Mouse (Mus musculus) kidney, postnatal 0 days (tissue): Measurements from ENCODE around the gene Rtp3. TPM values are rescaled to one million over a fixed set of nuclear protein-coding genes. Genes with fewer than 3 reads are reported as not detected.
A peak's percentile ranks its signal among the peaks of the same experiment; 100 is the strongest.

Experiments
- ATAC-seq: fragments of 200-750 bp; cut with Nextera tagmentation; replicated peaks from 2 replicates; pipeline ENCODE4 v1.8.0; 2017; ENCODE audit warnings: low read depth, moderate number of reproducible peaks, moderate TSS enrichment, moderate library complexity; ENCODE audit not compliant: low FRiP score
- DNase-seq: peaks from one replicate; pipeline ENCODE4 v3.0.0-alpha.2; 2016; ENCODE audit warnings: low spot score
- H3K27ac ChIP-seq: fragments of 300-500 bp; sonication (generic); 2 replicates; pipeline ENCODE4 v1.5.1; 2014; ENCODE audit warnings: mild to moderate bottlenecking
- H3K27me3 ChIP-seq: fragments of 300-500 bp; sonication (generic); 2 replicates; pipeline ENCODE4 v1.6.1; 2014; ENCODE audit warnings: low read length, mixed read lengths; ENCODE audit not compliant: insufficient read depth
- H3K36me3 ChIP-seq: fragments of 300-500 bp; sonication (generic); 2 replicates; pipeline ENCODE4 v1.6.1; 2014; ENCODE audit warnings: low read length, mixed read lengths; ENCODE audit not compliant: insufficient read depth
- H3K4me1 ChIP-seq: fragments of 300-500 bp; sonication (generic); replicated peaks from 2 replicates; pipeline ENCODE4 v1.6.1; 2014; ENCODE audit warnings: antibody characterized with exemption, low read length, mixed read lengths; ENCODE audit not compliant: insufficient read depth
- H3K4me2 ChIP-seq: fragments of 300-500 bp; sonication (generic); 2 replicates; pipeline ENCODE4 v1.6.1; 2014; ENCODE audit warnings: mild to moderate bottlenecking, low read length, moderate library complexity, mixed read lengths
- H3K4me3 ChIP-seq: fragments of 300-500 bp; sonication (generic); replicated peaks from 2 replicates; pipeline ENCODE4 v1.5.1; 2014; ENCODE audit warnings: low read depth, low read length
- H3K9ac ChIP-seq: fragments of 300-500 bp; sonication (generic); 2 replicates; pipeline ENCODE4 v1.6.1; 2014; ENCODE audit warnings: low read depth, low read length
- H3K9me3 ChIP-seq: fragments of 300-500 bp; sonication (generic); replicated peaks from 2 replicates; pipeline ENCODE4 v1.6.1; 2016; ENCODE audit warnings: low read length, inconsistent platforms, mixed read lengths
- CTCF ChIP-seq: IDR thresholded peaks from 2 replicates; pipeline ENCODE4 v1.5.1; 2016; ENCODE audit warnings: antibody characterized with exemption, low read depth, mild to moderate bottlenecking, moderate library complexity
- WGBS: fragments of 180-500 bp; shearing (Covaris S2); extraction: QIAGEN DNeasy Blood & Tissue Kit; methylation state at CpG from one replicate; pipeline ENCODE4 v1.1.7; 2014; 5-methylcytosine and 5-hydroxymethylcytosine counted together
- polyA plus RNA-seq: library from polyadenylated mRNA; unstranded; fragments of >200 nt; fragmentation: Nextera tagmentation; extraction: Ambion mirVana; gene quantifications from 2 replicates; pipeline ENCODE4 v1.2.1, GENCODE M21; 2015

The Rtp3 gene
- polyA plus RNA-seq, 1 experiment from 2014 or later, result 0.89 TPM

GRCm38 (mm10) chr9:110997245-110997644 is 6.9 kb upstream of the Rtp3 start:
- Histone ChIP-seq H3K27me3 (no peaks in the 10 kb centered on the region), H3K9ac (no peak overlapping the region), H3K4me2 (no peak overlapping the region), H3K4me3 (no peak overlapping the region), H3K36me3 (no peaks in the 10 kb centered on the region), H3K4me1 (no peaks in the 10 kb centered on the region), H3K27ac (no peak overlapping the region), H3K9me3 (no peaks in the 10 kb centered on the region)
- 4% methylated on average over 5 of the region's 5 CpGs for WGBS
- peak; percentile 68 for ATAC-seq
- DNase-seq, result peak; percentile 97
- peak; percentile 100 for TF ChIP-seq CTCF

- Histone ChIP-seq H3K36me3 (no peaks in the 10 kb centered on the region), H3K4me1 (no peaks in the 10 kb centered on the region), H3K9ac (no peak overlapping the region), H3K27me3 (no peaks in the 10 kb centered on the region), H3K9me3 (no peaks in the 10 kb centered on the region), H3K4me3 (peak overlapping the region; percentile 26), H3K4me2 (peak overlapping the region; percentile 49), H3K27ac (no peak overlapping the region; the same call in 1 of the 2 replicates)
- peak; percentile 95 for DNase-seq
- peak; percentile 76 for ATAC-seq
- TF ChIP-seq CTCF, result peak; percentile 55
- WGBS, result 9% methylated on average over 13 of the region's 13 CpGs
Measured at GRCm38 (mm10) chr9:110994716-110995172, 4.4 kb upstream of the Rtp3 start.

- Histone ChIP-seq H3K27ac (no peak overlapping the region), H3K4me2 (no peak overlapping the region), H3K27me3 (no peaks in the 10 kb centered on the region), H3K9me3 (no peaks in the 10 kb centered on the region), H3K9ac (no peak overlapping the region), H3K36me3 (no peaks in the 10 kb centered on the region), H3K4me3 (no peak overlapping the region), H3K4me1 (no peaks in the 10 kb centered on the region)
- peak; percentile 37 for DNase-seq
- no peak for ATAC-seq
- TF ChIP-seq CTCF, result no peak
- WGBS, result 28% methylated on average over 3 of the region's 3 CpGs
Measured at GRCm38 (mm10) chr9:110993281-110993709, 2.9 kb upstream of the Rtp3 start.

- ATAC-seq, result no peak
- Histone ChIP-seq H3K9ac (no peak overlapping the region), H3K27me3 (no peaks in the 10 kb centered on the region), H3K4me2 (no peak overlapping the region), H3K27ac (no peak overlapping the region), H3K36me3 (no peaks in the 10 kb centered on the region), H3K9me3 (no peaks in the 10 kb centered on the region), H3K4me3 (no peak overlapping the region), H3K4me1 (no peaks in the 10 kb centered on the region)
- WGBS, result 92% methylated on average over 2 of the region's 2 CpGs
- TF ChIP-seq CTCF, result no peak
- no peak for DNase-seq
Measured at GRCm38 (mm10) chr9:110989543-110989942, 840 bp downstream of the Rtp3 start.

GRCm38 (mm10) chr9:110989141-110989540 is 1.2 kb downstream of the Rtp3 start:
- 56% methylated on average over 4 of the region's 4 CpGs for WGBS
- ATAC-seq, result no peak
- H3K27ac ChIP-seq, result no peak overlapping the region
- no peak overlapping the region for H3K9ac ChIP-seq
- no peak for TF ChIP-seq CTCF
- H3K9me3 ChIP-seq, result no peaks in the 10 kb centered on the region
- H3K36me3 ChIP-seq, result no peaks in the 10 kb centered on the region
- H3K27me3 ChIP-seq, result no peaks in the 10 kb centered on the region
- H3K4me1 ChIP-seq, result no peaks in the 10 kb centered on the region
- H3K4me2 ChIP-seq, result no peak overlapping the region
- DNase-seq, result no peak
- H3K4me3 ChIP-seq, result no peak overlapping the region

GRCm38 (mm10) chr9:110988078-110988477 is 2.3 kb downstream of the Rtp3 start:
- Histone ChIP-seq H3K36me3 (no peaks in the 10 kb centered on the region), H3K9ac (no peak overlapping the region), H3K4me2 (no peak overlapping the region), H3K4me1 (no peaks in the 10 kb centered on the region), H3K9me3 (no peaks in the 10 kb centered on the region), H3K4me3 (no peak overlapping the region), H3K27me3 (no peaks in the 10 kb centered on the region), H3K27ac (no peak overlapping the region)
- 57% methylated on average over 3 of the region's 3 CpGs for WGBS
- ATAC-seq (no peak), DNase-seq (no peak)
- no peak for TF ChIP-seq CTCF

- Histone ChIP-seq H3K4me1 (no peaks in the 10 kb centered on the region), H3K9me3 (no peaks in the 10 kb centered on the region), H3K4me2 (no peak overlapping the region), H3K27ac (no peak overlapping the region), H3K4me3 (no peak overlapping the region), H3K27me3 (no peaks in the 10 kb centered on the region), H3K9ac (no peak overlapping the region), H3K36me3 (no peaks in the 10 kb centered on the region)
- TF ChIP-seq CTCF, result no peak
- DNase-seq, result no peak
- 82% methylated on average over 4 of the region's 4 CpGs for WGBS
- no peak for ATAC-seq
Measured at GRCm38 (mm10) chr9:110987331-110987730, 3.1 kb downstream of the Rtp3 start.
